Mouse (Mus musculus): Measurements from ENCODE around the gene Ccdc30.

Gene Ccdc30

DNA sequence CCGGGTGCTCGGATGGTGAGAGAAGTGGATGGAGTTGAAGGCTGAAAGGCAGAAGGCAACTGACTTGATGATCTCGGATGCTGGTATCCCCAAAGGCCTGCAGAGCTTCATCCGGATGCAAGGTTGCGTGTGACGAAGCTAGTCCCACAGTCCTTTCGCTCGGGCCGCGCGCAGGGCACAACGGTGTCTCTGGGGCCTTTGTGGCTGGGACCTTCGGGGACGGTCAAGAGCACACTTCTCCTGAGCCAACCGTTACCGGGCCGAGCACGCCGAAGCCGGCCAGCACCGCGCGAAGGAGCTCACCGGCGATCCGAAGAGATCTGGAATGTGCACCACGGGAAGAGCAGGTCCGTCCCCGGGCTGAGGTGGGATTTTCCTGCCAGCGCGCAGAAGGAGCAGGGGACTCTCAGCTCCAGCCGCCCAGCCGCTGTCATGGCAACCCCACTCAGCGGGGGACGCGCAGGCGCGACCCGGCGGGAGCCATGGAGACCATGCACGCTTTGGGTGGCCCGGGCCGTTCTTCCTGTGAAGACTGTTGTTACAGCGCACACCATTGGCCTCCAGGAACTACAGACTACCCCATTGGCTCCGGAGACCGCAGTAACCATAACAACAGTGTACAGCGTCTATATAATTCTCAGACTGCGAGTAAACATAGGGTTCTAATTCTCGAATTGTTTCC, at the start of gene Ccdc30:
Gene Ccdc30 (minus strand): TSS at position 450 of the 682 bp plus-strand sequence.
- in situ Hi-C loops (cut with MboI, MseI) = no loop called here

DNA sequence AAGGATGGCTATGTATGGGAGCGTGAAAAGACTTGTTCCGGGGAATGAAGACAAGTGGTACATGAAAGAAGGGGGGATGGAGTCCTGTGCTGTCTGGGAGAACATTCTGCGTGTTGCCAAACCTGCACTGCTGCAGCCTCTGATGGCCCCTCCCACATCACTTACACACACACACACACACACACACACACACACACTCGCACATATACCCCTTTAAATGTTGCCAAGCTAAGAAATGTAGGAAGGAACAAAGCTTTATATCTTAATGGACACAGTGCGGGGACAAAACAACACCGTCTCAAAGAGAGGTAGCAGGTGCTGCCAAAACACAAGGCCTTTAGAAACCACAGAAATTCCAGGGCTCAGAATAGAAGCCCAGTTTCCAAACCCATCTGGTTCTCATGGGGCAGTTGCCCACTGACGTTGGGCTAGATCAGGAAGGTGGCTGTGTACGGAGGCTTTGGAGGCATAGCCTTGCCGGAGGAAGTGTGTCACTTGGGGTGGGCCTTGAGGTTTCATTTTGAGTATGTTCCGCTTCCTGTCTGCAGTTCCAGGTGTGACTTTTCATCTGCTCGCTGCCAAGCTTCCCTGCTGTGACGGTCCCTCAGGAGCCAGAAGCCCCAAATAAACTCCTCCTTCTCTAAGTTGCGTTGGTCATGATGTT, 48.6 kb upstream of the Ccdc30 start:
- in situ Hi-C loops (cut with MboI, MseI) = no loop called here

GRCm38 (mm10) chr4:119462858-119463755, 47.8 kb upstream of the Ccdc30 start:
- in situ Hi-C loops (cut with MboI, MseI) = no loop called here

GRCm38 (mm10) chr4:119462457-119462856, 47.1 kb upstream of the Ccdc30 start:
- in situ Hi-C loops (cut with MboI, MseI) = no loop called here

- in situ Hi-C loops (cut with MboI, MseI) = no loop called here
Observed at GRCm38 (mm10) chr4:119460728-119461141, 45.4 kb upstream of the Ccdc30 start.

- in situ Hi-C loops (cut with MboI, MseI) = no loop called here
Observed at GRCm38 (mm10) chr4:119460296-119460695, 45.0 kb upstream of the Ccdc30 start.

GRCm38 (mm10) chr4:119453533-119453932, 38.2 kb upstream of the Ccdc30 start:
- in situ Hi-C loops (cut with MboI, MseI) = no loop called here

DNA sequence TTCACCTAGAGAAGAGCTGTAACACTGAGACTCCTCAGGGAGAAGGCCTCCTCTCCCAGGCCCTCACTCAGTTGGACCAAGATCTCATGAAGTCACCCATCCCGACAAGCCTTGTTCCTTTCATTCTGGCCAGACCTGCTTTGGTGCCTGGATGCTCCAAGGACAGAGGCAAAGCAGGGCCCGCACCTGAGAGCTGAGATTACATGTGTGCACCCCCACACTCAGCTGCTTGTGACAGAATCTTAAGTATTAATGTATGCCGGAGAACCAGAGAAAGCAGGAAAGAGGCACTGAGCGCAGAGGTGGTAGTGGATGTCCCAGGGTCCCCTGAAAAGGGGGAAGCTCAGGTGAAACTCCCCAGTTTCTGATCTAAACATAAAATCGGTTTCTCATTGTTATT, 37.8 kb upstream of the Ccdc30 start:
- in situ Hi-C loops (cut with MboI, MseI) = no loop called here

DNA sequence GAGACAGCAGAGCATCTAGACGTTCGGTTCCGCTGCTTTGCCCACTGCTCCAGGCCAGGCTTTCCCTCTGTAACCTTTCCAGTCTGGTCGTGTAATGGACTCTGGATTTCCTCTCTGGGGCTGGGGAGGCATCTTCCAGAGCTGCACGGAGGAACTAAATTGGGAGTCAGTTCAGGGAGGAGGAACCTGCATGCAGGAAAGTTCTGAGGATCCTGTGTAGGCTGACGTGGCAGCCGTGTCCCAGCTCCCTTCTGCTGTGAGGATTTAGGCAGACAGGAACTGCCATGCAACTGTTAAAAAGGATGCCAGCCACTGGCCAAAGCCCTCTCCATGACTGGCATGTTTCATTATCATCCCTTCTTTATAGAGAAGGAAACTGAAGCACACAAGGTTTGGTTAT, 35.1 kb upstream of the Ccdc30 start:
- in situ Hi-C loops (cut with MboI, MseI) = no loop called here

- in situ Hi-C loops (cut with MboI, MseI) = no loop called here
Observed at GRCm38 (mm10) chr4:119447786-119448185, 32.5 kb upstream of the Ccdc30 start.

DNA sequence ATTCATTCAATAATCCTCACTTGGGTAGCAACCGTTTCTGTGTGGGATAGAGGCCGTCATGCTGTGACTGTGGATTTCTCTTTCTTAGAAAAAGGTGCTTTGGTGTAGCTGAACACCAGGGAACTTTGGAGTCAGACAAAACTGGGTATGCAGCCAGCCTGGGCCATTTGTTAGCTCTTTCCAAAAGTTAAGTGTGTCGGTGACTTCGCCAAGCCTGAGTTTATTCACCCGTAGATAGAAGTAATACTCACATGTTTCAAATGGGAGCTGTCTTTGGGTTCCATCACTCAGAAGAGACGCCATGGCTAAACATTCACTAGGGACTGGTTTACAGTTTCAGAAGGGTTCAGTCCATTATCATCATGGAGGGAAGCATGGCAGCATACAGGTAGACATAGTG, 31.9 kb upstream of the Ccdc30 start:
- in situ Hi-C loops (cut with MboI, MseI) = no loop called here

GRCm38 (mm10) chr4:119442539-119442938, 27.2 kb upstream of the Ccdc30 start:
- in situ Hi-C loops (cut with MboI, MseI) = no loop called here

GRCm38 (mm10) chr4:119441836-119442235, 26.5 kb upstream of the Ccdc30 start:
- in situ Hi-C loops (cut with MboI, MseI) = no loop called here

- in situ Hi-C loops (cut with MboI, MseI) = loop anchor here in 1 of 2 experiments (5.0 kb wide), 1 partner anchor 84 kb away; no protein-coding TSS in a partner anchor
Observed at GRCm38 (mm10) chr4:119437936-119438335, 22.6 kb upstream of the Ccdc30 start.

- in situ Hi-C loops (cut with MboI, MseI) = no loop called here
Observed at GRCm38 (mm10) chr4:119430678-119431077, 15.4 kb upstream of the Ccdc30 start.

DNA sequence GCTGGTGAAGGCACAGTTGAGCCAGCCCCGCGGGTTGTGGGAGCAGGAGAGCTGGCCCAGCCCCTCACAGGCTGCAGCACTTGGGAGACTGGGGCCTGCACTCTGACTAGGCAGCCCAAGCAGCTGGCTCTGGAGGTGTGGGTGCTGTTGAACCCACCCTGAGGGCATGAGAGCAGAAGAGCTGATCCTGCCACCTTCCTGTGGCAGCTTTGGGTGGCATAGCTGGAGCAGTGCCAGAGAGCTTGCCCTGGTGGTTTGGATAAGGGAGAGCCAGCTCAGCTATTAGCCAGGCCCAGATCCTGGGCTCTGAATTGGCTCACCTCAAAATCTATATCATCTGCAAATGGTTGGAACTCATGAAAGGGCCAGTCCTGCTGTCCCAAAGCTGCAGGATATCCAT, 12.4 kb upstream of the Ccdc30 start:
- in situ Hi-C loops (cut with MboI, MseI) = no loop called here

GRCm38 (mm10) chr4:119425601-119426000, 10.3 kb upstream of the Ccdc30 start:
- in situ Hi-C loops (cut with MboI, MseI) = no loop called here

DNA sequence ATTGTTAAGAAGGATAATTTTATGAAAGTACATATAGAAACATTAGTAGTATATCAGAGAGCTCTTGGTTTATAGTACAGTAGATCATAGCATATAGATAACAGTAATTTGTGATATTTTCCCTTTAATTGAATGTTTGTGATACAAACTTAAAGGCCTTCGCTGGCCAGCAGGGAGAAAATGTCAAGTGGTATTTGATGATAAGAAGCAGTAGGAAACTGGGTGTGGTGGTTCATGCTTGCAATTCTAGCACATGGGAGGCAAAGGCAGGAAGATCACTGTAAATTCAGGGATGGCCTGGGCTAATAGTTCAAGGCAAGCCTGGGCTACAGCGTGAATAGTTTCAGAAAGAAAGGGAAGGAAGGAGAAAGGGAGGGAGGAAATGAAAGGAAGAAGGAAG, 9.8 kb upstream of the Ccdc30 start:
- in situ Hi-C loops (cut with MboI, MseI) = no loop called here

DNA sequence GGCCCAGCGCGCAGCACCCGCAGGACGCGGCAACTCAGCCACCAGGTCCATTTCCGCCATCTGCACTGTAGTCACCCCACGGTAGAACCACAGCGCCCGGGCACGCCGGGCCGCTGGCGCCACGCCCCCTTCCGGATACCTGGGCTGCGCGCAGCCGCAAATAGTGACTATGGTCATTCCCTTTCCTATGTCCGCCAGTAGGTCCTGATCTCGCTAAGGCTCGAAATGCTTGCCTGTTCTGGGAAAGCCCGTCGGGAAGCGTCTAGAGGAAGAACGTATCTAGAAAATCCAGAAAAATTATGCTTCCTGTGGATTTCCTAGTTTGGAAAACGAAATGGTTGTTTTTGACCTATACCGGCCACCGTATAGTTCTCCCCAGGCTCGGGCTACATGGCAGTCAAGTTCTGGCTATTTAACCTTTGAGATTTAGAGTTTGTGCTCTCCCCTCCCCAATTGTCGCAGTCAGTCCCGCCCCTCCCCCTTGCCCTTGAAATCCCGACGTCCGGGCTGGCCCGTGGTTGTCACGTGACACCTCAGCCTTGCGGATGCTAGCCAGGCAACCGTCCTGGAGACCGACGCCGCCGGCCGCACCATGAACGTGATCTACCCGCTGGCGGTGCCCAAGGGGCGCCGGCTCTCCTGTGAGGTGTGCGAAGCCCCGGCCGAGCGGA, 7.1 kb upstream of the Ccdc30 start, which contains the start of the genes Ppcs and Zmynd12:
Gene Ppcs (minus strand): TSS at position 127 of the 671 bp plus-strand sequence.
Gene Zmynd12 (plus strand): TSS at position 521 of the 671 bp plus-strand sequence.
- in situ Hi-C loops (cut with MboI, MseI) = no loop called here

GRCm38 (mm10) chr4:119421921-119422293, 6.6 kb upstream of the Ccdc30 start:
- in situ Hi-C loops (cut with MboI, MseI) = no loop called here

GRCm38 (mm10) chr4:119421191-119421590, 5.9 kb upstream of the Ccdc30 start:
- in situ Hi-C loops (cut with MboI, MseI) = no loop called here
